Comparison of ENCODE assay signal across 10 mouse cellular contexts in the genomic region with DNA sequence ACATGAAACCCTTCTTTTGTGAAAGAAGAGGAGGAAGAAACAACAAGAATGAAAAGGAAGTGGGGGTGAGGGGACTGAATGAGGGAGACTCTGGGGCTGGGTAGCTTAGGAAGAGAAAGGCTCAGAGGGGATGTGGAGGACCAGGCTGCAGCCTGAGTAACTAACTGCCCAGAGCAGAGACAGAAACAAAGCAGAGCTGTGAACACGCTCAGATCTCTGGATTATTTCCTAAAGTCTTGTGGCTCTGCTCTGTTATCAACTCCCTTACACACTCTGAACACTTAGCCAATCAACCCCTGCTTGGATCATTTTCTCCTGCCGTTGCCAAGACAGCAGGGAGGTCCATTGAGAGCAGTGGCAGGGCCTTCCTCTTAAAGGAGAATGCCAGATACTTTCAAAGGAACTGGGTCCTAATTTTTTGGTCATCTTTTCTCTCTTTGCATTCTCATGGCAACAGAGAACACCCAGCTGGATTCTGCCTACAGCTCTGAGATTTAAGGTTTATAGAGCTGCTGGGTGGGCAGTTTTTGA. TPM values are rescaled to one million over a fixed set of nuclear protein-coding genes. Genes with fewer than 3 reads are reported as not detected.
DNase-seq lines count a peak whose midpoint lies in the region; ATAC-seq and TF ChIP-seq lines count a peak whose summit lies in the region.
"Had no signal": no experiment of that assay in that cellular context is flagged by ENCODE, and none has a peak within 500 bp of the region (broad histone marks: within the 10 kb centered on the region; RNA-seq: fewer than 3 reads in every experiment).

No protein-coding gene starts in this region.

- peak; percentile 62 for DNase-seq in kidney, postnatal 0 days (ENCODE audit: low spot score)
- no peak for DNase-seq in kidney, postnatal 25 days
- peak; percentile 71 for DNase-seq in brain, adult 2 months (ENCODE audit: low read depth, low spot score)
- peak; percentile 49 for DNase-seq in heart, adult 8-10 months (ENCODE audit: low spot score)
- DNase-seq in lung, postnatal 0 days (ENCODE audit: low spot score), result peak; percentile 72
- no peak for DNase-seq in c-Kit-positive CD71-positive TER-119-positive erythroid progenitor cells, embryonic 14.5 days (ENCODE audit: low spot score)
- no peak for DNase-seq in liver
- DNase-seq in left cerebral cortex, adult 18-20 months (ENCODE audit: low spot score in 2 of 2), result no peak

- no peak for TF ChIP-seq CTCF in kidney, postnatal 0 days (IDR thresholded peaks at IDR 0.05; ENCODE audit: low read depth)
- no peak for TF ChIP-seq CTCF in lung, postnatal 0 days (IDR thresholded peaks at IDR 0.05)

- H3K4me1 ChIP-seq in kidney, postnatal 0 days (replicated peaks; ENCODE audit: insufficient read depth, low read length), result no peaks in the 10 kb centered on the region
- H3K4me1 ChIP-seq in lung, postnatal 0 days (ENCODE audit: insufficient read depth, low read depth, low read length), result no peaks in the 10 kb centered on the region

- no peak for ATAC-seq in kidney, postnatal 0 days (replicated peaks; ENCODE audit: low FRiP score, low read depth)
- ATAC-seq in lung, postnatal 0 days, result peak; percentile 66
- ATAC-seq: Patski had no signal

- no peaks in the 10 kb centered on the region for H3K9me3 ChIP-seq in kidney, postnatal 0 days (replicated peaks; ENCODE audit: low read length)
- no peaks in the 10 kb centered on the region for H3K9me3 ChIP-seq in lung, postnatal 0 days (ENCODE audit: low read length)

- WGBS in kidney, postnatal 0 days, result 6% methylated on average over 2 of the region's 2 CpGs
- WGBS in lung, postnatal 0 days, result 15% methylated on average over 2 of the region's 2 CpGs

- H3K9ac ChIP-seq in kidney, postnatal 0 days (ENCODE audit: low read depth, low read length), result no peak overlapping the region
- H3K9ac ChIP-seq in lung, postnatal 0 days (replicated peaks; ENCODE audit: low read depth), result no peak overlapping the region
- H3K9ac ChIP-seq: liver, embryonic 14.5 days had no signal

- no peaks in the 10 kb centered on the region for H3K36me3 ChIP-seq in kidney, postnatal 0 days (ENCODE audit: insufficient read depth, low read length)
- no peaks in the 10 kb centered on the region for H3K36me3 ChIP-seq in lung, postnatal 0 days (ENCODE audit: insufficient read depth, low read length)

- no peaks in the 10 kb centered on the region for H3K27me3 ChIP-seq in kidney, postnatal 0 days (ENCODE audit: insufficient read depth, low read length)
- H3K27me3 ChIP-seq in lung, postnatal 0 days (replicated peaks; ENCODE audit: insufficient read depth, low read length), result no peaks in the 10 kb centered on the region
- H3K27me3 ChIP-seq: Patski had no signal

- no peak for TF ChIP-seq EP300 in lung, postnatal 0 days (IDR thresholded peaks at IDR 0.05)

- H3K4me2 ChIP-seq in kidney, postnatal 0 days (ENCODE audit: low read length), result no peak overlapping the region
- no peak overlapping the region for H3K4me2 ChIP-seq in lung, postnatal 0 days (replicated peaks; ENCODE audit: low read depth, low read length)

- no peak overlapping the region for H3K27ac ChIP-seq in kidney, postnatal 0 days
- H3K27ac ChIP-seq in lung, postnatal 0 days (ENCODE audit: low read length), result no peak overlapping the region
- H3K27ac ChIP-seq: liver, embryonic 14.5 days had no signal

- no peak overlapping the region for H3K4me3 ChIP-seq in kidney, postnatal 0 days (replicated peaks; ENCODE audit: low read depth, low read length)
- no peak overlapping the region for H3K4me3 ChIP-seq in lung, postnatal 0 days (ENCODE audit: low read depth, low read length)

RNA-seq across cellular contexts. Expression of a gene that starts 5.5 kb away (rescaled TPM):
- 5.1 and 5.8 TPM in 2 replicates for polyA plus RNA-seq in kidney, postnatal 0 days (2015; fragmentation: Nextera tagmentation; extraction: Ambion mirVana)
- 10 to 100 TPM; 41.0 to 62.7 (median 51.3) TPM for total RNA-seq in heart, adult 8-10 months (2022)
- 0.53 and 0.79 TPM in 2 replicates for polyA plus RNA-seq in lung, postnatal 0 days (2015; fragmentation: Nextera tagmentation; extraction: Ambion mirVana)
- total RNA-seq in left cerebral cortex, adult 18-20 months (2021), result 100 to 1,000 TPM; 115 to 117 TPM

RNA-seq across cellular contexts. Expression of a gene that starts 48.7 kb away (rescaled TPM):
- polyA plus RNA-seq in kidney, postnatal 0 days (2015; fragmentation: Nextera tagmentation; extraction: Ambion mirVana), result 3.6 and 4.5 TPM in 2 replicates
- total RNA-seq in heart, adult 8-10 months (2022), result 1 to 10 TPM; 4.8 to 6.3 (median 5.8) TPM
- polyA plus RNA-seq in lung, postnatal 0 days (2015; fragmentation: Nextera tagmentation; extraction: Ambion mirVana), result 1.6 and 1.9 TPM in 2 replicates
- 1 to 10 TPM; 6.0 to 6.9 TPM for total RNA-seq in left cerebral cortex, adult 18-20 months (2021)

Comparison
In these comparisons a context has a peak if more than half of its experiments do, and no peak if none do; other contexts are left out.
1. DNase-seq: peak in kidney, postnatal 0 days (single experiment), brain, adult 2 months (single experiment), heart, adult 8-10 months (single experiment) and lung, postnatal 0 days (single experiment); none in kidney, postnatal 25 days (0 of 2), c-Kit-positive CD71-positive TER-119-positive erythroid progenitor cells, embryonic 14.5 days (single experiment), liver (single experiment) and left cerebral cortex, adult 18-20 months (0 of 2).